In the genomic region with DNA sequence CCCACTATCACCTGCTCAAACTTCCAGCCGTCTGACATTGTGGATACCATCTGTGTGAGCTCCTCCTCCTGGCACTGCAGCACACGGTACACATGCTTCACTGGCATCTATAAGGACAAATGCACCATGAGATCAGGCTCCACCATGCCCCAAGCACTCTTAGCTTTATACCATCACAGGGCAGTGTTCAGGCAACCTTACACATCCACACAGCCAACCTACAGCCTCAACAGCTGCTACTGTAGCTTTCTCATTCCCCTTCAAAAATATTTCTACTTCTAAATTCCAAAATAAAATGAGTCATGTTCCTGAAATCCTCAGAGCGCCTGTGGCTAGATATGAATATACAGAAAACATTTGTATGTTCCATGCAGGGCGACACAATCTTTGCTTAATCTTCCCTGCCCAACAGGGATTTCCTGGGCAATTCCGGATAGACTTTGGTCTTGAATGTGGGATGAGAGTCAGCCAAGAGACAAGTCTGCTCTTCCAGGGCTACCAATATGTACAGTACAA, we compare ENCODE assay signal across 24 mouse cellular contexts. TPM values are rescaled to one million over a fixed set of nuclear protein-coding genes. Genes with fewer than 3 reads are reported as not detected.
"Had no signal": no experiment of that assay in that cellular context is flagged by ENCODE, and none has a peak within 500 bp of the region (broad histone marks: within the 10 kb centered on the region; RNA-seq: fewer than 3 reads in every experiment).

No protein-coding gene starts in this region.

- H3K4me1 ChIP-seq: liver, embryonic 13.5 days; midbrain, embryonic 12.5 days; neural tube, embryonic 13.5 days had no signal

- H3K9me3 ChIP-seq: liver, embryonic 13.5 days; midbrain, embryonic 12.5 days; midbrain, embryonic 15.5 days; neural tube, embryonic 13.5 days had no signal

- H3K9ac ChIP-seq: liver, embryonic 13.5 days; midbrain, embryonic 12.5 days; midbrain, embryonic 15.5 days; neural tube, embryonic 13.5 days had no signal

- H3K4me3 ChIP-seq: layer of hippocampus, adult 2 months; liver, embryonic 13.5 days; midbrain, embryonic 12.5 days; midbrain, embryonic 15.5 days; neural tube, embryonic 13.5 days had no signal

- DNase-seq: kidney, postnatal 25 days; layer of hippocampus, adult 9-11 months; liver, embryonic 13.5 days; lung, adult 2 months; lung, postnatal 14 days; lung, postnatal 4 days; right cerebral cortex, adult 18-20 months; right cerebral cortex, postnatal 14 days; thymus, postnatal 25 days had no signal

- H3K27me3 ChIP-seq: liver, embryonic 13.5 days; midbrain, embryonic 12.5 days; midbrain, embryonic 15.5 days; neural tube, embryonic 13.5 days had no signal

- H3K27ac ChIP-seq: kidney, postnatal 0 days; layer of hippocampus, adult 2 months; liver, embryonic 13.5 days; midbrain, embryonic 12.5 days; midbrain, embryonic 15.5 days; neural tube, embryonic 13.5 days had no signal

- H3K4me2 ChIP-seq: liver, embryonic 13.5 days; midbrain, embryonic 12.5 days; midbrain, embryonic 15.5 days; neural tube, embryonic 13.5 days had no signal

- ATAC-seq: midbrain, embryonic 15.5 days had no signal

RNA-seq across cellular contexts. Expression of a gene that starts 19.8 kb away (rescaled TPM):
- total RNA-seq: layer of hippocampus, adult 2 months; layer of hippocampus, postnatal 25 days; left cerebral cortex, adult 18-20 months; left cerebral cortex, postnatal 10 days; left cerebral cortex, postnatal 36 days; liver, adult 2 months; megakaryocyte progenitor cell, adult 5-6 weeks had no signal
- polyA plus RNA-seq: kidney, embryonic 14.5 days; liver, adult 2 months; liver, embryonic 13.5 days; liver, embryonic 16.5 days; spleen, adult 2 months had no signal

RNA-seq across cellular contexts. Expression of a gene that starts 59.9 kb away (rescaled TPM):
- total RNA-seq: layer of hippocampus, adult 2 months; layer of hippocampus, postnatal 25 days; liver, adult 2 months; megakaryocyte progenitor cell, adult 5-6 weeks had no signal
- polyA plus RNA-seq: intestine, embryonic 14.5 days; liver, adult 2 months; liver, embryonic 13.5 days; liver, embryonic 16.5 days; midbrain, embryonic 12.5 days; midbrain, embryonic 15.5 days; neural tube, embryonic 13.5 days had no signal
